Mouse (Mus musculus): ENCODE measurements around the gene Chst3.

DNA sequence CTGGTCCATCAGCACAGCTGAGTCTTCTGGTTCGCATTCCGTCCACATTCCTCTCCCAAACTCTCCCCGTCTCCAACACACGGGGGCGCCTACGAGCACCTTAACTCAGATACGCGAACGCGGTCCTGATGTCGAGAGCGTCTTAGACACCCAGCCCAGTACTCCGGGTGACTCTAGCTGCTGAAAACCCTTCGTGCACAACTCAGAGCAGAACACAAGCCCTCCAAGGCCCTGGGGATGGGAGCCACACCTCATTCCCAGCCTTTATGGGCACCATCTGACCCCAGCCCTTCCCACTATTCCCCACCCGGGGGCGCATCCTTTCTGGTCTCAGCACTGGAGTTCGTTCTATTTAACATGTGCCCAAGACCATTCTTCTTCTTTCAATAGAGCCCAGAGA, 27.3 kb downstream of the Chst3 start:
- TF ChIP-seq CTCF (conservative IDR thresholded peaks at IDR 0.05; ENCODE audit: low read length) (peak; percentile 64), POU5F1 (IDR thresholded peaks at IDR 0.05; ENCODE audit: borderline replicate concordance, low read length) (no peak), NANOG (IDR thresholded peaks at IDR 0.05; ENCODE audit: borderline replicate concordance, low read length) (no peak)
